Mouse (Mus musculus): ENCODE results near the gene Gm8439. TPM values are rescaled to one million over a fixed set of nuclear protein-coding genes. Genes with fewer than 3 reads are reported as not detected.
"Not testable (repeated sequence)": the region's sequence is repeated elsewhere in the genome, so short reads cannot be mapped to it uniquely, and the experiment has no call there.

Gm8439 gene
- total RNA-seq (2021) = not detected
- long read RNA-seq = 0 reads

DNA sequence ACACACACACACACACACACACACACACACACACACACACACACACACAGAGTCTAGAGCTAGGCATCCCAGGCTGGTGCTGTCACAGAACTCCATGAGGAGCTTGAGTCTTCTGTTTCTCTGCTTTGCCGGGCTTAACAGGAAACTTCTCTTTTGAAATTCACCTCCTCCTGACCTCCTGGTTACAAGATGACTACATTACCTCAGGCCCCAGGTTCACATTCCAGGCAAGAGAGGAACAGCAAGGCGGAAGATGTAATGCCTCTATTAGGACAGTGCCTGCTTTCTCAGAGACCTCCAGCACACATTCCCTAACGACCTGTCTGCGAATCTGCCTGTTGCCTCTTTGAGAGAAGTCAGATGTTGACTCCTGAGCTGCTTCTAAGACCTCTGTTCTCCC lies at the start of gene Gm8439:
Gene Gm8439, plus strand, starts transcription at position 301 of the 400 bp plus-strand sequence.
- no peak for DNase-seq (ENCODE audit: low spot score in 2 of 2)

DNA sequence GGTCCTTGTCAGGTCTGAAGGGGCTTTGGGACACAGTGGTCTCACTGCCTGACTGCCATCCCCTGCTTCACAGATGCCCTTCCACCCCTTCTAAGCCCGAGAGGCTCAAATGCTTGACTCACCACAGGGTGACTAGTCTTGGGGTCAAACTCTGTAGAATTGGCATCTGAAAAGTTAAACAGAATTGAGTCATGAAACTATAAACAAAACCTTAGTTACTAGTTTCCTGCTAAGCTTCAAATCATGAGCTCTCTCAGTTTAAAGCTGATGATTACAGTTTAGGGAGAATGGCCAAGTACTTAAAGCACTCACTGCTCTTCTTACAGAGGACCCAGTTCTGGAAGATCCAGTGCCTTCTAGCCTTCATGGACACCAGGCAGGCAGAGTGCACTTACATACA lies 43.6 kb upstream of the Gm8439 start:
- no peak for DNase-seq (ENCODE audit: low spot score in 2 of 2)

GRCm38 (mm10) chr4:120556592-120556991 lies 32.0 kb upstream of the Gm8439 start:
- DNase-seq (ENCODE audit: low spot score in 2 of 2) = no peak

- no peak for DNase-seq (ENCODE audit: low spot score in 2 of 2)
Measured at GRCm38 (mm10) chr4:120565726-120566125, 22.8 kb upstream of the Gm8439 start.

- DNase-seq (ENCODE audit: low spot score in 2 of 2) = no peak
Measured at GRCm38 (mm10) chr4:120568005-120568404, 20.5 kb upstream of the Gm8439 start.

GRCm38 (mm10) chr4:120569025-120569424 lies 19.5 kb upstream of the Gm8439 start:
- DNase-seq (ENCODE audit: low spot score in 2 of 2) = no peak

DNA sequence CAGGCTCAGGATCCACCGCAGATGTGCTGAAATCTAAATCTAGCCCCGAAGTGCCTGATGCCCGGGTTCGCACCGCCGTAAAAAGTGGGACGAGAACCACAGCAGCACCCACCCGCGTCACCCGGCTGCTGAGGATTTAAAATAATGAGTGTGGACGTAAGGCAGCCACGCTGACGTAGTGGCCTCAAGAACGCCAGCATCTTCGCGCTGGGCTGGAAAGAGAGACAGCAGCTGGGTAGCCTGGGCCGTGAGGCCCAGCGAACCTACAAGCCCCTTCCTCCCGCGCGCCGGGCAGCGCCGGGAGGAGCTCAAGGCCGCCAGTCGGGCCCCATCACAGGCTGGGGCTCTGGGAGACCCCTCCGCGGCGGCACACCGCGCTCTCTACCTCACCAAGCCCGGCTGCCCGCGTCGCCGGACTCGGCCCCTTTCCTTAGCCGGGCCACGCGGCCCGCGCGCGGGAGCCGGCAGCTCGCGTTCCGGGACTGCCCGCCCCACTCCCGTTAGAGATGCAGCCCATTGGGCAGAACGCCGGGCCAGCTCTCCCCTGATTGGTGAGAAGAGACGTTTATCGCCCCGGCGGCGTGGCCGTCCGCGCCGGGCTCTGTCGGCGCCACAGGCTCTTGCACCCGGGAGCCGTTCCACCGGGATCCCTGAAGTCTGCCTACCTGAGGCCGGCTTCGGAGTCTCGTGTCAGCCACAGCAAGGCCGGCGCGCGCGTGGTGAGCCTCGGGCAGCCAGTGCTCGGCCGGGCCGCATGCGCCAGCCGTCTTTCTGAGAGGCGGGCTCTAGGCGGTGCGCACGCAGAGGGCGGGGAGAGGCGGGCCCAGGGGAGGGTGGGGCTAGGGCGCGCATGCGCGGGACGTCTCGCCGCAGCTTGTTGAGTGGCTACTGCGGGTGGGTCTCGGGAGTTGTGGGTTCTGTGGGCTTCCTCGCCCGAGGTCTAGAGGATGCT lies 18.8 kb upstream of the Gm8439 start, which contains the start of gene Ctps:
Gene Ctps, minus strand, starts transcription at position 791 of the 952 bp plus-strand sequence.
- DNase-seq (ENCODE audit: low spot score in 2 of 2) = peak; percentile 95 to 96

DNA sequence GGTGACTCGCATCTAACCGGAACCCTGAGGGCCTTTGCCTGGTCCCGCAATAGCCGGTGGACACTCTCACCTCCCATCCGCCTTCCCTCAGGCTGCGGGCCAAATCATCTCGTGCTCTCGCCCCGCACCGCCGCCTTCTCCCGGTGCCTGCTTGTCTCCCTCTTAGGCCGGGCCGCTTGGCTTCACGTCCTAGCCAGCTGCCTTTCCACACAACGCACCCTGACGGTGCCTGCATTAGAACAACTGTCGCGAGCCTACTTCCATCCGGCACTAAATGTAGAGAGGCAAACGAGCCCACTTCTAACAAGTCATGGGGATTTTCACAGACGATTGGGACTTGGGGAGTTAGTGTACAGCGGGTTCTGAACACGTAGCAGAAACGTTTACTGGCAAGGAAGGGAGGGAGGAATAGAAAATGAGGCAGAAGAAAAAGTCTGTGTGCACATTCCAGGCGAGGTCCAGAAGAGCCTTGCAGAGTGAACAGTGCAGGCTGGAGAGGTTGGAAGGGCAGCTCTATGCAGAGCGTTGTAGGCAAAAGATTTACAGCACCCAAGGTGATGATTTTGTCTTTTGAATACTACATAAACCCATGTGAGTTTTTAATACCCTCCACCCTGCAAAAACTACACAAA lies 18.0 kb upstream of the Gm8439 start:
- no peak for DNase-seq (ENCODE audit: low spot score in 2 of 2)

- DNase-seq (ENCODE audit: low spot score in 2 of 2) = no peak
Measured at GRCm38 (mm10) chr4:120571070-120571464, 17.5 kb upstream of the Gm8439 start.

DNA sequence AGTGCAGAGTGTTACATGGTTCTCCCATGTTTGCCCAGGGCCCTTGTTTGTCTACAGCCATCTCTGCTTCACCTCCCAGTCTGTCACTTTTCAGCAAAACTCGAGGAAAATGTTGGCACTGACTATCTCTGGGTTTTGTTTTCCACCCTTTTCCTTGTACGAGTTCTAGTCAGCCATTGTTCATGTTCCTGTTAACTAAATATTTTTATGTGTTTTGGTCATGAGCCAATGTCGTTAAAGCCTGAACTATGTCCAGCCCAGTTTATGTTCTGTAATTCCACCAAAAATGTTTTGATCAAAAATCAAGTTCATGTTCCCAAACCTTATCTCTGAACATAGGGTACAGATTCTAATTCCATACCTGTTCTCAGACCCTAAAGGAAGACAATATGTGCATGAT lies 16.9 kb upstream of the Gm8439 start:
- no peak for DNase-seq (ENCODE audit: low spot score in 2 of 2)

DNA sequence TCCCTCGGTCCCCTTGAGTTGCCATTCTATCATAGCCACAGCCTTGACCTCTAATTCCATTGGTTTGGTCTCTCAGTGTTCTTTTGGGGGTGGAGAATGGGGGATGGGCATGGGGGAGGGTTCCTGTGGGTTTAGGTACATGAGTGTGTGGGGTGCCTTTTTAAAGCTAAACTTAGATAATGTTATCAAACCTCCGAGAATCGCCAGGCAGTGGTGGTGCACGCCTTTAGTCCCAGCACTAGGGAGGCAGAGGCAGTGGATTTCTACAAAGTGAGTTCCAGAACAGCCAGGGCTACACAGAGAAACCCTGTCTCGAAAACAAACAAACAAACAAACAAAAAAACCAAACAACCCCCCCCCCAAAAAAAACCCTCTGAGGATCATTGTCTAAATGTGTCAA lies 7.7 kb upstream of the Gm8439 start:
- DNase-seq (ENCODE audit: low spot score in 2 of 2) = no peak

DNA sequence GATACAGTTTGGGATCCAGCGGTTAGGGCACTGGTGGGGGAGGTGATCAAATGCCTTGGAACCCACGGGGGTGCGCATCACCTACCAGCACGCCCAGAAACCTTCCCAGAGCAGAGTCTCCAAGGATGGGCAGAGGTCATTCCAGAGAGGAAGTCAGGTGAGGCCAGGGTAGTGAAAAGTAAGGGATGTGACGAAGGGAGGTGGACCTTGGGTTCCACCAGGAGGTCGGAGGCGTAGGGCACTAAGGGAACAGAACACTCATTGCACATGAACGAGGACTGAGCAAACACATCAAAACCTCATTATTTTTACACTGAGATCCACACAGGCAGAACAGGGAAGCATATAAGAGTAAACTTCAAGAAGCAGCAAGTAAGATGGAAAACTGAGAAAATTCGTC lies 6.8 kb upstream of the Gm8439 start:
- no peak for DNase-seq (ENCODE audit: low spot score in 2 of 2)

- DNase-seq (ENCODE audit: low spot score in 2 of 2) = no peak
Measured at GRCm38 (mm10) chr4:120586986-120587385, 1.6 kb upstream of the Gm8439 start.

DNA sequence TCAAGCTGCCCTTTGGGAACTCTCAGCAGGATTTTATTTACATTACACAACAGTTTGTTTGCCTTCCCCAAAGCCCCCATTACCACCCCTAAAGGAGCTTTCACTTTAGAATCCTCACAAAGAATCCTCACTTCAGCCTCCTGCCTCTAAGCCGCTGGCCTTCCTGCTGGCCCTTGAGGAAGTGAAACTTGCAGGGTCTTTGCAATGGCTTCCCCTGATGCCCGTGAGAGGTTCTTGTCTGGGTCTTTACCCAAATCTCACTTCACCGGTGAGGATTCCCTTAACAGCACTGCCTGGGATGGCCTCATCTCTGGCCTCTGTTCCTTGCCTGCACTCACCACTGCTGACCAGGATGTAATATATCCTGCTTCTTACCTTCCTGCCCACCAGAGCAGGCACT lies 525 bp downstream of the Gm8439 start:
- no peak for DNase-seq (ENCODE audit: low spot score in 2 of 2)

DNA sequence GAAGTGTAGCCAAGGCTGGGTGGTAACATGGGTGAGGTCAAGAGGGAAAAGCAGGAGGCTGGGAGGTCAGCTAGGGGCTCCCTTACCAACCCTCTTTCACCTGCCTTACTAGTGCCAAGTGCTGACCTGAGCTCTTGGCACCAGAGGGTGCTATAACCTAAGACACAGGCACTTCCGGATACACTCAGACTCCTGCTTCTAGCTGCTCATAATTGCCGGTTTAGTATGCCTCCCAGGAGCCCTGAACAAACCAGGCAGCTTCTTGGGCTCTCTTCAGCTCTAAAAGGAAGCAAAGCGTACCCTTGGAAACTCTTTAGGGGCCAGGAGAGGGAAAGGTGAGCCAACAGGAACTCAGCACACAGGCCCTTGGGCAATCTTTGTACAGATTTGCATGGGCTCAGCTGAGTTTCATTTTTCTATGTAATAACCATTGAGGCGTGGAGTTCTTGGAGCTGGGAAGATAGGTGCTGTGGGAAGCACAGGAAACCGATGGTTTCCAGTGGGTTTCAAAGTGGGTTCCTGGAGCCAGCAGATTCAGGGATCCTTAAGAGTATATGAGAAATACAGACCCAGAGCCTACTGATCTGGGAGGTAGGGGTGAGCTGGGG lies 1.4 kb downstream of the Gm8439 start:
- DNase-seq (ENCODE audit: low spot score in 2 of 2) = peak; percentile 56 to 69

- DNase-seq (ENCODE audit: low spot score in 2 of 2) = no peak
Measured at GRCm38 (mm10) chr4:120590973-120591372, 2.4 kb downstream of the Gm8439 start.

- DNase-seq (ENCODE audit: low spot score in 2 of 2) = not testable (repeated sequence)
Measured at GRCm38 (mm10) chr4:120596210-120596609, 7.7 kb downstream of the Gm8439 start.

GRCm38 (mm10) chr4:120598922-120599321 lies 10.4 kb downstream of the Gm8439 start:
- no peak for DNase-seq (ENCODE audit: low spot score in 2 of 2)

DNA sequence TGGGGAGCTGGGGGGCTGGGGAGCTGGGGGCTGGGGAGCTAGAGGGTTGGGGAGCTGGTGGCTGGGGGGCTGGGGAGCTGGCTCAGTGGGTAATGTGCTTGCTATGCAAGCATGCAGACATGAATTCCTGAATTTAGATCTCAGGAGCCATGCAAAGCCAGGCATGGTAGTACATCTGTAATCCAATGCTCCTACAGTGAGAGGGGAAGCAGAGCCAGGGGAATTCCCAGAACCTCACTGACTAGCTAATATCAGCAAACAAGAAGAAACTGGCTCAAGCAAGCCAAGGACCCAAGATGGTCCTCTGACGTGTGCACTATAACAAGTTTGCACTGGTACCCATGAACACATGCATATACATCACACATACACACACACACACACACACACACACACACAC lies 13.2 kb downstream of the Gm8439 start:
- no peak for DNase-seq (ENCODE audit: low spot score in 2 of 2)

GRCm38 (mm10) chr4:120602669-120603068 lies 14.1 kb downstream of the Gm8439 start:
- no peak for DNase-seq (ENCODE audit: low spot score in 2 of 2)

GRCm38 (mm10) chr4:120606941-120607340 lies 18.4 kb downstream of the Gm8439 start:
- no peak for DNase-seq (ENCODE audit: low spot score in 2 of 2)

- DNase-seq (ENCODE audit: low spot score in 2 of 2) = no peak
Measured at GRCm38 (mm10) chr4:120611005-120611404, 22.5 kb downstream of the Gm8439 start.

Measured in layer of hippocampus, postnatal 10 days (tissue).